Mouse (Mus musculus) heart, postnatal 10 days (tissue): ENCODE measurements at regions not wholly inside any gene's neighbourhood (a gene's known extent, or its start where the extent isn't known, plus 50 kb on each side); places are given as distances from the start of the nearest gene placed in this dataset.

Experiments used
- DNase-seq, 2 experiments: peaks; one replicate each; pipeline ENCODE4 v3.0.0; 2021
- intact Hi-C: fragments of 180-260 bp; cut with DNase I; formaldehyde crosslinking; loops from one replicate; pipeline ENCODE4 v1.15.1; 2025

- DNase-seq: no peak
Observed at GRCm38 (mm10) chr6:51284881-51285280, 147.6 kb upstream of the Nfe2l3 start.

GRCm38 (mm10) chr6:51286836-51287235 is 145.6 kb upstream of the Nfe2l3 start:
- intact Hi-C loops: loop anchor here (2.0 kb wide), 1 partner anchor 14 kb away; no protein-coding TSS in a partner anchor
- no peak for DNase-seq

More at GRCm38 (mm10) chr6:51284881-51285280, 147.6 kb upstream of the Nfe2l3 start:
- intact Hi-C loops: no loop called here

- intact Hi-C loops: loop anchor here (2.0 kb wide), 1 partner anchor 13 kb away; no protein-coding TSS in a partner anchor
- no peak for DNase-seq
Observed at GRCm38 (mm10) chr6:51287383-51287782, 145.1 kb upstream of the Nfe2l3 start.

GRCm38 (mm10) chr6:51287807-51288206 is 144.7 kb upstream of the Nfe2l3 start:
- DNase-seq: no peak
- intact Hi-C loops: loop anchor here (2.0 kb wide), 1 partner anchor 13 kb away; no protein-coding TSS in a partner anchor

GRCm38 (mm10) chr6:51288306-51289066 is 144.0 kb upstream of the Nfe2l3 start:
- intact Hi-C loops: no loop called here
- no peak for DNase-seq

- no peak for DNase-seq
Observed at GRCm38 (mm10) chr6:51289067-51289725, 143.3 kb upstream of the Nfe2l3 start.

GRCm38 (mm10) chr6:51300694-51301417 is 131.6 kb upstream of the Nfe2l3 start:
- intact Hi-C loops: loop anchor here (2.0 kb wide), 1 partner anchor 14 kb away; no protein-coding TSS in a partner anchor
- DNase-seq: no peak

More at GRCm38 (mm10) chr6:51289067-51289725, 143.3 kb upstream of the Nfe2l3 start:
- intact Hi-C loops: no loop called here

GRCm38 (mm10) chr6:51301831-51302230 is 130.6 kb upstream of the Nfe2l3 start:
- intact Hi-C loops: loop anchor here (2.0 kb wide), 1 partner anchor 15 kb away; no protein-coding TSS in a partner anchor
- no peak for DNase-seq

GRCm38 (mm10) chr6:51302240-51302639 is 130.2 kb upstream of the Nfe2l3 start:
- no peak for DNase-seq
- intact Hi-C loops: no loop called here

- peak in 1 of 2 experiments; percentile 3 for DNase-seq
- intact Hi-C loops: no loop called here
Observed at GRCm38 (mm10) chr6:51318341-51318740, 114.1 kb upstream of the Nfe2l3 start.

- no peak for DNase-seq
- intact Hi-C loops: no loop called here
Observed at GRCm38 (mm10) chr6:51320019-51320418, 112.5 kb upstream of the Nfe2l3 start.

- no peak for DNase-seq
- intact Hi-C loops: no loop called here
Observed at GRCm38 (mm10) chr6:51320676-51321419, 111.6 kb upstream of the Nfe2l3 start.

GRCm38 (mm10) chr6:51326103-51326829 is 106.2 kb upstream of the Nfe2l3 start:
- intact Hi-C loops: no loop called here
- peak in 1 of 2 experiments; percentile 31 for DNase-seq

GRCm38 (mm10) chr6:51329070-51329995 is 103.1 kb upstream of the Nfe2l3 start:
- intact Hi-C loops: no loop called here
- DNase-seq: peak; percentile 67 to 68

GRCm38 (mm10) chr6:51330069-51330706 is 102.3 kb upstream of the Nfe2l3 start:
- DNase-seq: peak in 1 of 2 experiments; percentile 11
- intact Hi-C loops: loop anchor here (5.0 kb wide), 1 partner anchor 63 kb away; no protein-coding TSS in a partner anchor

GRCm38 (mm10) chr6:51332841-51333240 is 99.6 kb upstream of the Nfe2l3 start:
- DNase-seq: peak; percentile 48 to 54

GRCm38 (mm10) chr6:51333722-51334360 is 98.6 kb upstream of the Nfe2l3 start:
- DNase-seq: peak; percentile 73 to 74
- intact Hi-C loops: loop anchor here (2.0 to 5.0 kb wide), 2 partner anchors 29 to 67 kb away; no protein-coding TSS in a partner anchor

More at GRCm38 (mm10) chr6:51332841-51333240, 99.6 kb upstream of the Nfe2l3 start:
- intact Hi-C loops: loop anchor here (2.0 to 5.0 kb wide), 2 partner anchors 30 to 66 kb away; no protein-coding TSS in a partner anchor
